Mouse (Mus musculus) liver, embryonic 14.5 days (tissue): Measurements from ENCODE around the gene Ttc34. TPM values are rescaled to one million over a fixed set of nuclear protein-coding genes. Genes with fewer than 3 reads are reported as not detected.

ENCODE experiments used
- ATAC-seq: fragments of 200-750 bp; cut with Nextera tagmentation; 2 replicates; pipeline ENCODE4 v1.8.0; 2017; ENCODE audit warnings: moderate number of reproducible peaks, mild to moderate bottlenecking, moderate library complexity; ENCODE audit not compliant: insufficient read depth
- DNase-seq, 3 experiments: peaks; one replicate each; pipeline ENCODE4 v3.0.0-alpha.2; 2012 to 2013; ENCODE audit warnings: low read depth in 3 of 3, low spot score in 3 of 3
- H3K27ac ChIP-seq: fragments of 300-500 bp; sonication (generic); 2 replicates; pipeline ENCODE4 v1.5.1; 2014; ENCODE audit warnings: moderate library complexity, mild to moderate bottlenecking, control low read depth, inconsistent platforms
- H3K27me3 ChIP-seq: fragments of 300-500 bp; sonication (generic); 2 replicates; pipeline ENCODE4 v1.6.1; 2014; ENCODE audit warnings: mild to moderate bottlenecking, low read length, moderate library complexity; ENCODE audit not compliant: control insufficient read depth, insufficient read depth
- H3K36me3 ChIP-seq: fragments of 300-500 bp; sonication (generic); replicated peaks from 2 replicates; pipeline ENCODE4 v1.6.1; 2014; ENCODE audit warnings: low read depth; ENCODE audit not compliant: control insufficient read depth, insufficient read depth
- H3K4me1 ChIP-seq, 2 experiments: fragments of 200-500 bp in 1 of 2; fragments of 300-500 bp in 1 of 2; sonication (generic) in 1 of 2; replicated peaks; 2 replicates each; pipeline ENCODE4 v1.6.1; 2012 to 2014; ENCODE audit warnings: antibody characterized with exemption in 1 of 2, inconsistent platforms in 1 of 2, low read length in 1 of 2; ENCODE audit not compliant: control insufficient read depth in 2 of 2, insufficient read depth in 2 of 2
- H3K4me2 ChIP-seq: fragments of 300-500 bp; sonication (generic); 2 replicates; pipeline ENCODE4 v1.6.1; 2014; ENCODE audit warnings: low read depth, mild to moderate bottlenecking, control low read depth, moderate library complexity
- H3K4me3 ChIP-seq, 2 experiments: fragments of 200-500 bp in 1 of 2; fragments of 300-500 bp in 1 of 2; sonication (generic) in 1 of 2; 2 replicates each; pipeline ENCODE4 v1.5.1; 2012 to 2014; ENCODE audit warnings: low read depth in 2 of 2, low read length in 2 of 2, mild to moderate bottlenecking in 2 of 2, control low read depth in 1 of 2, inconsistent platforms in 1 of 2, moderate library complexity in 1 of 2; ENCODE audit not compliant: insufficient read depth in 1 of 2
- H3K9ac ChIP-seq: fragments of 300-500 bp; sonication (generic); replicated peaks from 2 replicates; pipeline ENCODE4 v1.6.1; 2014; ENCODE audit warnings: mild to moderate bottlenecking, control low read depth, moderate library complexity
- H3K9me3 ChIP-seq: fragments of 300-500 bp; sonication (generic); 2 replicates; pipeline ENCODE4 v1.6.1; 2016; ENCODE audit warnings: low read length, mixed read lengths; ENCODE audit not compliant: control insufficient read depth
- CTCF ChIP-seq: IDR thresholded peaks from 2 replicates; pipeline ENCODE4 v1.5.1; 2016; ENCODE audit warnings: antibody characterized with exemption, low read depth, control low read depth
- EP300 ChIP-seq: IDR thresholded peaks from 2 replicates; pipeline ENCODE4 v1.6.1; 2016; ENCODE audit warnings: antibody characterized with exemption, low read depth
- WGBS: fragments of 180-500 bp; shearing (Covaris S2); extraction: QIAGEN DNeasy Blood & Tissue Kit; methylation state at CpG from one replicate; pipeline ENCODE4 v1.1.7; 2014; ENCODE audit not compliant: insufficient replicate concordance; 5-methylcytosine and 5-hydroxymethylcytosine counted together
- polyA plus RNA-seq, 2 experiments: library from polyadenylated mRNA; depleted of rRNA in 1 of 2; stranded (reverse) in 1 of 2; unstranded in 1 of 2; fragments of >200 nt; fragmentation: Nextera tagmentation in 1 of 2; extraction: Ambion mirVana in 1 of 2; gene quantifications; 2 replicates each; pipeline versions ENCODE4 v1.2.1 to v1.2.3; 2012 to 2014

Gene Ttc34
- polyA plus RNA-seq, 2 experiments = not detected

- ATAC-seq (no peak), DNase-seq (no peak)
- Histone ChIP-seq H3K4me3 (no peak overlapping the region), H3K36me3 (no peaks in the 10 kb centered on the region), H3K9ac (no peak overlapping the region), H3K27ac (no peak overlapping the region), H3K27me3 (peaks cover 29% of the 10 kb centered on the region), H3K4me2 (no peak overlapping the region), H3K9me3 (no peaks in the 10 kb centered on the region), H3K4me1 (no peaks in the 10 kb centered on the region)
- WGBS = 79% methylated on average over 1 of the region's 1 CpGs
- TF ChIP-seq CTCF (no peak), EP300 (no peak)
Observed at GRCm38 (mm10) chr4:154852696-154853095, 15.4 kb downstream of the Ttc34 start.

DNA sequence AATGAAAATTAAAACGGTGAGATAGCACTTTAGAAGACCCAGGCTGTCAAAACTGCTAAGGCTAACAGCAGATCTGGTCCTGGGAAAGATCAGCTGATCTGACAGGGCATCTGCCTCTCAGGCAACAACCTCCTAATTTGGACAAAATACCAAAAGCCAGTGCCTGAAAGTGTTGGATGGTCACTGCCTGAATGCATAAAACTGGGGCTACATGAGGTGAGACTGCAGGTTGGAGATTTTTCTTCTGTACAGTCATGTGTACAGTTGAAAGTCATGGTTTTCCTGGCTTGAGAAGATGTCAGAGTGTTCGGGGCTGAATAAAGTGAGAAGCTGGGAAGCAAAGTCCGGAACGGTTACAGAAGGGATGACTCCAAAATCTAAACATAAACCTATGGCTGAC lies 16.6 kb downstream of the Ttc34 start:
- ATAC-seq = no peak
- Histone ChIP-seq H3K27me3 (peaks cover 29% of the 10 kb centered on the region), H3K9me3 (no peaks in the 10 kb centered on the region), H3K4me1 (no peaks in the 10 kb centered on the region), H3K36me3 (no peaks in the 10 kb centered on the region), H3K4me2 (no peak overlapping the region), H3K27ac (no peak overlapping the region), H3K9ac (no peak overlapping the region), H3K4me3 (no peak overlapping the region)
- no peak for DNase-seq
- no peak for TF ChIP-seq EP300
- no peak for TF ChIP-seq CTCF
- WGBS = 57% methylated on average over 4 of the region's 4 CpGs

DNA sequence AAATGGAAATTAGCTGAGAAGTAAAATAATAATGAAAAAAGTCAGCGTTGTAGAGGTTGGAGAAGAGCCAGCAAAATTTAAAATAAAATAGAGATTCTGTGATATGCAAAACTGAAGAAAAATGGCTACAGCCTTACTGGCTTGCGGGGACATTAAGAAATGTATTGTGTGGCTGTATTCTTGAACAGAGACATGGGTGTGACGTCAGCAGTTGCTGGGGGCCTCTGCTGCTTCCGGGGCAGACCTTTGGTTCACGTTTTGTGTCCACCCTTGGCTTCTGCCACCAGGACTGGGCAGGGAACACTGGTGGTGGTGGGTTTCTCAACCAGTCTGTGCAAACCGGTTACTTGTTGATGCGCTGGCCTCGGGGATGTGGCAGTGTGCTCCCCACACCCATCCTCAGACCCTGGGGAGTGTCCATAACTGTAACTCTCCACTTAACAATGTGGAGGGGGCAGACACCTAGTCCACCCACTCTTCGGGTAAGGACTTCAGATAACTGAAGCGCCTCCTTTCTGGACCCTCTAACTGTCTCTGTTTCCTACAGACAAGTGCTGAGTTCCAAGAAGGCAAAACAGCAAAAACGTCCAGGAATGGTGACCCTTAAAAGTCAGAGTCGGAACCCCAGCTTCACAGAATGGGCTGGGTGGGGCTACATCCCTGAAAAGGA lies 17.6 kb downstream of the Ttc34 start:
- TF ChIP-seq CTCF (no peak), EP300 (no peak)
- ATAC-seq = no peak
- Histone ChIP-seq H3K9ac (no peak overlapping the region), H3K4me3 (no peak overlapping the region), H3K36me3 (no peaks in the 10 kb centered on the region), H3K27ac (no peak overlapping the region), H3K4me1 (no peaks in the 10 kb centered on the region), H3K27me3 (peaks cover 29% of the 10 kb centered on the region), H3K9me3 (no peaks in the 10 kb centered on the region), H3K4me2 (no peak overlapping the region)
- no peak for DNase-seq
- 44% methylated on average over 12 of the region's 12 CpGs for WGBS

DNA sequence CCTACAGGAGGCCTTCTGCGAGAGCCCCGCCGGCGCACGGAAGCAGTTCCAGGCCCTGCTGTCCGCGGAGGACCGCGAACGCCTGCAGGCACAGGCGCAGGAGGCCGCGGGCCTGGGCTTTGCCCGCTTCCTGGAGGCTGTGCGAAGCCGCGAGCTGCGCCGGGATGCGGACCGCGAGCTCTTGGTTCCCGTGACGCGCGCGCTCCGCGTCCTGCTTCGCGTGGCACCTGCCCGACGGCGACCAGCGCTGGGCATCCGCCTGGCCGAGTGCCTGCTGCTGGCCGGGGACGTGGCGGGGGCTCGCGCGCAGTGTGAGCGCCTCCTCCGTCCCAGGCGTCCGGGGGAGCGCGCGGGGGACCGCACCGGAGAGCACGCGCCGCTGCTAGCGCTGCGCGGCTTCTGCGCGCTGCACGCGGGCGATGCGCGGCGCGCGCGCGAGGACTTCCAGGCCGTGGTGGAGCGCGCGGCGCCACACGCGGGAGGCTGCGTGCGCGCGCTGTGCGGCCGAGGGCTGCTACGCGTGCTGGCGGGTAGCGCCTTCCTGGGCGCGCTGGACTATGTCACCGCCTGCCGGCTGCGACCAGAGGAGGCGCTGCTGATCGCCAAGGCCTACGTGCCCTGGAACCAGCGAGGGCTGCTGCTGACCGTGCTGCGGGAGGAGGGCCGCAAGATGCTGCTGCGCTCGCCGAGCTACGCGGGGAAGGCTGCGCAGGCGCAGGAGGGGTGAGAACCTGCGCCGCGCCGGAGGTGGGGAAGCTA lies 18.6 kb downstream of the Ttc34 start:
- no peak overlapping the region for H3K9ac ChIP-seq
- 2% methylated on average over 104 of the region's 110 CpGs for WGBS
- H3K4me3 ChIP-seq = peak overlapping the region in 1 of 2 experiments; percentile 17; a peak in 2 of 4 replicates
- peaks cover 29% of the 10 kb centered on the region for H3K27me3 ChIP-seq
- ATAC-seq (no peak), DNase-seq (no peak)
- no peaks in the 10 kb centered on the region for H3K36me3 ChIP-seq
- H3K4me2 ChIP-seq = peak overlapping the region; percentile 43
- no peaks in the 10 kb centered on the region for H3K4me1 ChIP-seq
- H3K9me3 ChIP-seq = no peaks in the 10 kb centered on the region
- H3K27ac ChIP-seq = no peak overlapping the region
- no peak for TF ChIP-seq EP300
- TF ChIP-seq CTCF = peak; percentile 63

DNA sequence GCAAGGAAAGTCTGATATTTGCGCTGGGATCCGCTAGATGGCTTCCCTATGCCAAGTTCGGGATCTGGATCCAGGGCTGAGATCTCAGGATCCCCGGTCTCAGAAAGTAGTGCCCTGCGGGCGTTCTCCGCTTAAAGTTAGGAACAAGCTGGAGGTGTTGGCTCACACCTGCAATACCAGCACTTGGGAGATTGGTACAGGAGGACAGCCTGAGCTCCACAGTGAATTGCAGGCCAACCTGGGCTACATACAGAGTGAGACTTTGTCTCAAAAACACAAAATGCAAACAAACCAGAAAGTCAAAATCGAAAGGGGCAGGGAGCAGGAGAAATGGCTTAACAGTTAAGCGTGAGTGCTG lies 19.2 kb downstream of the Ttc34 start:
- H3K27ac ChIP-seq = no peak overlapping the region
- peak overlapping the region in 1 of 2 experiments; percentile 17; a peak in 2 of 4 replicates for H3K4me3 ChIP-seq
- no peaks in the 10 kb centered on the region for H3K36me3 ChIP-seq
- H3K4me2 ChIP-seq = peak overlapping the region; percentile 43
- ATAC-seq (no peak), DNase-seq (no peak)
- TF ChIP-seq CTCF (no peak), EP300 (no peak)
- 19% methylated on average over 9 of the region's 9 CpGs for WGBS
- no peak overlapping the region for H3K9ac ChIP-seq
- H3K9me3 ChIP-seq = no peaks in the 10 kb centered on the region
- H3K4me1 ChIP-seq = no peaks in the 10 kb centered on the region
- H3K27me3 ChIP-seq = peaks cover 29% of the 10 kb centered on the region
